Mouse (Mus musculus) embryonic fibroblast, embryonic 13.5 days (primary cell): Measurements from ENCODE around the gene Ammecr1.

Experiments used
- CTCF ChIP-seq: IDR thresholded peaks from 2 replicates; pipeline ENCODE4 v1.5.1; 2011; ENCODE audit warnings: mild to moderate bottlenecking, control low read depth, low read length, moderate library complexity, borderline replicate concordance; ENCODE audit not compliant: insufficient read depth
- POLR2A ChIP-seq: IDR thresholded peaks from 2 replicates; pipeline ENCODE4 v1.6.1; 2011; ENCODE audit warnings: low read depth, mild to moderate bottlenecking, control low read depth, low read length, moderate library complexity

- TF ChIP-seq CTCF (no peak), POLR2A (no peak)
These were observed 141.2 kb downstream of the Ammecr1 start for GRCm38 (mm10) chrX:142825309-142825708.
